Mouse (Mus musculus): ENCODE data around the gene Orai1.

- TF ChIP-seq CTCF (IDR thresholded peaks at IDR 0.05; ENCODE audit: control insufficient read depth, insufficient read depth, insufficient read length) (no peak), MAX (IDR thresholded peaks at IDR 0.05) (no peak), MYOD1 (IDR thresholded peaks at IDR 0.05; ENCODE audit: control insufficient read depth, insufficient read length, low read depth) (no peak)
These were observed 44.8 kb upstream of the Orai1 start for GRCm38 (mm10) chr5:122970056-122970455.

Data from C2C12 (cell line).